Comparison of ENCODE assay signal across 8 mouse cellular contexts in genomic region chr11:5901950-5902349, GRCm38 (mm10). TPM values are rescaled to one million over a fixed set of nuclear protein-coding genes. Genes with fewer than 3 reads are reported as not detected.
DNase-seq lines count a peak whose midpoint lies in the region; ATAC-seq and TF ChIP-seq lines count a peak whose summit lies in the region.

No protein-coding gene starts in this region.

- H3K9ac ChIP-seq in kidney, embryonic 15.5 days: peak overlapping the region; percentile 40
- H3K9ac ChIP-seq in forebrain, embryonic 12.5 days: peak overlapping the region; percentile 63
- 0 out of 2 replicates have a peak overlapping the region, but pooled peaks have one; percentile 13 for H3K9ac ChIP-seq in intestine, postnatal 0 days (ENCODE audit: low read depth, low read length)

- TF ChIP-seq CTCF in intestine, postnatal 0 days (IDR thresholded peaks at IDR 0.05; ENCODE audit: low read depth): no peak
- no peak for TF ChIP-seq CTCF in small intestine, adult 2 months (IDR thresholded peaks at IDR 0.05; ENCODE audit: extremely low read depth, insufficient read length, insufficient replicate concordance, low read depth, low read length)

- peak overlapping the region; percentile 38 for H3K4me3 ChIP-seq in kidney, embryonic 15.5 days (replicated peaks)
- peak overlapping the region; percentile 41 for H3K4me3 ChIP-seq in forebrain, embryonic 12.5 days (replicated peaks)
- H3K4me3 ChIP-seq in intestine, postnatal 0 days (ENCODE audit: low read depth, low read length): peak overlapping the region; percentile 27
- H3K4me3 ChIP-seq in small intestine, adult 2 months (ENCODE audit: low read depth, low read length): peak overlapping the region; percentile 36

- WGBS in kidney, embryonic 15.5 days: under 1% methylated on average over 32 of the region's 32 CpGs
- under 1% methylated on average over 32 of the region's 32 CpGs for WGBS in forebrain, embryonic 12.5 days
- 2% methylated on average over 32 of the region's 32 CpGs for WGBS in intestine, postnatal 0 days
- WGBS in small intestine, adult 2 months: 12% methylated on average over 32 of the region's 32 CpGs

- peaks cover 40% of the 10 kb centered on the region for H3K4me1 ChIP-seq in kidney, embryonic 15.5 days
- peaks cover 31% of the 10 kb centered on the region for H3K4me1 ChIP-seq in forebrain, embryonic 12.5 days
- H3K4me1 ChIP-seq in intestine, postnatal 0 days (replicated peaks; ENCODE audit: control insufficient read depth, insufficient read depth, low read length): peaks cover 12% of the 10 kb centered on the region; the same call in 1 of the 2 replicates
- peaks cover 27% of the 10 kb centered on the region for H3K4me1 ChIP-seq in small intestine, adult 2 months (ENCODE audit: control insufficient read depth, insufficient read depth, insufficient read length, low read length)

- peak overlapping the region; percentile 46; the same call in 1 of the 2 replicates for H3K27ac ChIP-seq in kidney, embryonic 15.5 days
- peak overlapping the region; percentile 46; the same call in 1 of the 2 replicates for H3K27ac ChIP-seq in forebrain, embryonic 12.5 days
- H3K27ac ChIP-seq in intestine, postnatal 0 days (ENCODE audit: low read depth, low read length): no peak overlapping the region; the same call in 1 of the 2 replicates
- H3K27ac ChIP-seq in small intestine, adult 2 months (ENCODE audit: insufficient read depth, low read depth, low read length): no peak overlapping the region

- H3K9me3 ChIP-seq in kidney, embryonic 15.5 days (replicated peaks): no peaks in the 10 kb centered on the region
- no peaks in the 10 kb centered on the region for H3K9me3 ChIP-seq in forebrain, embryonic 12.5 days
- no peaks in the 10 kb centered on the region for H3K9me3 ChIP-seq in intestine, postnatal 0 days (ENCODE audit: control insufficient read depth)

- peaks cover 30% of the 10 kb centered on the region for H3K27me3 ChIP-seq in kidney, embryonic 15.5 days
- peaks cover 50% of the 10 kb centered on the region for H3K27me3 ChIP-seq in forebrain, embryonic 12.5 days
- H3K27me3 ChIP-seq in intestine, postnatal 0 days (replicated peaks; ENCODE audit: control insufficient read depth, insufficient read depth, low read length): no peaks in the 10 kb centered on the region
- H3K27me3 ChIP-seq in small intestine, adult 2 months (ENCODE audit: control insufficient read depth, insufficient read depth, low read length): no peaks in the 10 kb centered on the region

- no peak for DNase-seq in kidney, adult 18-20 months
- peak; percentile 78 for DNase-seq in brain, embryonic 18.5 days (ENCODE audit: low read depth, low spot score)
- peak; percentile 32 for DNase-seq in lung, postnatal 14 days
- no peak for DNase-seq in spleen, postnatal 4 days (ENCODE audit: low spot score in 2 of 2)

- H3K36me3 ChIP-seq in kidney, embryonic 15.5 days: no peaks in the 10 kb centered on the region
- no peaks in the 10 kb centered on the region for H3K36me3 ChIP-seq in forebrain, embryonic 12.5 days (replicated peaks)
- no peaks in the 10 kb centered on the region for H3K36me3 ChIP-seq in intestine, postnatal 0 days (ENCODE audit: control insufficient read depth, insufficient read depth)
- H3K36me3 ChIP-seq in small intestine, adult 2 months (ENCODE audit: control insufficient read depth, insufficient read depth, low read length): no peaks in the 10 kb centered on the region

- H3K4me2 ChIP-seq in kidney, embryonic 15.5 days: peak overlapping the region; percentile 70
- peak overlapping the region; percentile 75 for H3K4me2 ChIP-seq in forebrain, embryonic 12.5 days
- H3K4me2 ChIP-seq in intestine, postnatal 0 days (replicated peaks; ENCODE audit: low read depth): peak overlapping the region; percentile 63

- peak; percentile 73 for ATAC-seq in kidney, embryonic 15.5 days (replicated peaks; ENCODE audit: low FRiP score)
- peak; percentile 79 for ATAC-seq in forebrain, embryonic 12.5 days (ENCODE audit: low FRiP score)
- ATAC-seq in intestine, postnatal 0 days: peak; percentile 70

- no peak for TF ChIP-seq POLR2A in small intestine, adult 2 months (IDR thresholded peaks at IDR 0.05; ENCODE audit: low read depth, low read length)

RNA-seq across cellular contexts. Expression of gene Myl7, which starts 3.4 kb away (rescaled TPM):
- polyA plus RNA-seq in kidney, embryonic 15.5 days (2015; fragmentation: Nextera tagmentation; extraction: Ambion mirVana): 3.9 and 5.8 TPM in 2 replicates
- 0.99 and 2.0 TPM in 2 replicates for polyA plus RNA-seq in forebrain, embryonic 12.5 days (2016; fragmentation: Nextera tagmentation; extraction: Ambion mirVana)
- 20.9 and 22.7 TPM in 2 replicates for polyA plus RNA-seq in intestine, postnatal 0 days (2015; fragmentation: Nextera tagmentation; extraction: Ambion mirVana)
- 4.3 and 9.7 TPM in 2 replicates for polyA plus RNA-seq in small intestine, adult 2 months (2012; rRNA removed)

RNA-seq across cellular contexts. Expression of gene Pold2, which starts 23.9 kb away (rescaled TPM):
- 133 and 141 TPM in 2 replicates for polyA plus RNA-seq in kidney, embryonic 15.5 days (2015; fragmentation: Nextera tagmentation; extraction: Ambion mirVana)
- polyA plus RNA-seq in forebrain, embryonic 12.5 days (2016; fragmentation: Nextera tagmentation; extraction: Ambion mirVana): 104 and 108 TPM in 2 replicates
- polyA plus RNA-seq in intestine, postnatal 0 days (2015; fragmentation: Nextera tagmentation; extraction: Ambion mirVana): 32.3 and 32.7 TPM in 2 replicates
- polyA plus RNA-seq in small intestine, adult 2 months (2012; rRNA removed): 132 and 133 TPM in 2 replicates

RNA-seq across cellular contexts. Expression of gene Aebp1, which starts 40.2 kb away (rescaled TPM):
- polyA plus RNA-seq in kidney, embryonic 15.5 days (2015; fragmentation: Nextera tagmentation; extraction: Ambion mirVana): 39.0 and 52.1 TPM in 2 replicates
- polyA plus RNA-seq in forebrain, embryonic 12.5 days (2016; fragmentation: Nextera tagmentation; extraction: Ambion mirVana): 14.6 and 20.5 TPM in 2 replicates
- polyA plus RNA-seq in intestine, postnatal 0 days (2015; fragmentation: Nextera tagmentation; extraction: Ambion mirVana): 15.0 and 15.8 TPM in 2 replicates
- 12.4 and 14.2 TPM in 2 replicates for polyA plus RNA-seq in small intestine, adult 2 months (2012; rRNA removed)

RNA-seq across cellular contexts. Expression of gene Gck, which starts 47.9 kb away (rescaled TPM):
- 1.3 and 2.0 TPM in 2 replicates for polyA plus RNA-seq in kidney, embryonic 15.5 days (2015; fragmentation: Nextera tagmentation; extraction: Ambion mirVana)
- 2.9 and 3.5 TPM in 2 replicates for polyA plus RNA-seq in forebrain, embryonic 12.5 days (2016; fragmentation: Nextera tagmentation; extraction: Ambion mirVana)
- 0.44 TPM in 2 replicates for polyA plus RNA-seq in intestine, postnatal 0 days (2015; fragmentation: Nextera tagmentation; extraction: Ambion mirVana)
- 0.33 and 1.2 TPM in 2 replicates for polyA plus RNA-seq in small intestine, adult 2 months (2012; rRNA removed)

RNA-seq across cellular contexts. Expression of gene Ykt6, which starts 53.5 kb away (rescaled TPM):
- 52.9 and 57.3 TPM in 2 replicates for polyA plus RNA-seq in kidney, embryonic 15.5 days (2015; fragmentation: Nextera tagmentation; extraction: Ambion mirVana)
- 58.4 and 59.8 TPM in 2 replicates for polyA plus RNA-seq in forebrain, embryonic 12.5 days (2016; fragmentation: Nextera tagmentation; extraction: Ambion mirVana)
- polyA plus RNA-seq in intestine, postnatal 0 days (2015; fragmentation: Nextera tagmentation; extraction: Ambion mirVana): 50.9 and 53.8 TPM in 2 replicates
- polyA plus RNA-seq in small intestine, adult 2 months (2012; rRNA removed): 56.2 and 84.5 TPM in 2 replicates

Comparison
In these comparisons a context has a peak if more than half of its experiments do, and no peak if none do; other contexts are left out.
1. H3K27ac ChIP-seq: peak in kidney, embryonic 15.5 days (single experiment) and forebrain, embryonic 12.5 days (single experiment); none in intestine, postnatal 0 days (single experiment) and small intestine, adult 2 months (single experiment).
2. H3K9ac ChIP-seq: peak in every context shown above with its lines; median percentile 63 in forebrain, embryonic 12.5 days; 40 in kidney, embryonic 15.5 days; 13 in intestine, postnatal 0 days.
3. DNase-seq: peak in brain, embryonic 18.5 days (single experiment) and lung, postnatal 14 days (single experiment); none in kidney, adult 18-20 months (single experiment) and spleen, postnatal 4 days (0 of 2).
4. Peak in every context shown above with its lines, with median percentiles within 50 percentile points of each other: ATAC-seq, H3K4me2 ChIP-seq and H3K4me3 ChIP-seq.